Mouse (Mus musculus) G1E-ER4 (cell line): ENCODE measurements around the gene Prr19. TPM values are rescaled to one million over a fixed set of nuclear protein-coding genes. Genes with fewer than 3 reads are reported as not detected.

Experiments used
- GATA1 ChIP-seq: IDR thresholded peaks from one replicate; pipeline ENCODE4 v1.8.0; 2012; ENCODE audit warnings: low read length, inconsistent platforms
- polyA plus RNA-seq: library from polyadenylated mRNA; stranded (reverse); fragments of >175 nt; gene quantifications from 2 replicates; pipeline ENCODE4 v1.2.3, GENCODE M21; 2012

Gene Prr19
- polyA plus RNA-seq, 1 experiment: not detected

DNA sequence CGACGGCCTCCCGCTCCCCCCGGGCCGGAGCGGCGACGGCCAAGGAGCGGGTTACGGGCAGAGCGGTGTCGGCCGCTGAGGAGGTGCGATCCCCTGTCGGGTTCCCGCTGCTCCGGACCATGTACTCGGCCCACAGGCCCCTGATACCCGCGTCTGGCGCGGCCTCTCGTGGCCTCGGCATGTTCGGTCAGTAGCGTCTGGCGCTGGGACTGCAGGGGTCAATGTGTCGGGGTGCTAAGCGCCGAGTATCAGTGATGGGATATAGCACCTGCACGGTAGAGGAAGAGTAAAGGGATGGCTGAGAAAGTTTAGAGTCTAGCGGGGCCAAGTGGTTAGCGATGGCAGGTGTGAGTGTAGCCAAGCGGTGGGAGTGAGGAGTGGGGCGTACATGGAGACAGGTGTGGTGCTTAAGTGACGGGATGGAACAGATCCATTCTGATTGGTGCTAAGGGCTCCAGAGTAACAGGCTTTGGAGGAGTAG, 18.4 kb upstream of the Prr19 start:
- no peak for TF ChIP-seq GATA1

GRCm38 (mm10) chr7:25283637-25284036, 17.6 kb upstream of the Prr19 start:
- no peak for TF ChIP-seq GATA1

- no peak for TF ChIP-seq GATA1
These were observed 17.0 kb upstream of the Prr19 start for GRCm38 (mm10) chr7:25284171-25284570.

DNA sequence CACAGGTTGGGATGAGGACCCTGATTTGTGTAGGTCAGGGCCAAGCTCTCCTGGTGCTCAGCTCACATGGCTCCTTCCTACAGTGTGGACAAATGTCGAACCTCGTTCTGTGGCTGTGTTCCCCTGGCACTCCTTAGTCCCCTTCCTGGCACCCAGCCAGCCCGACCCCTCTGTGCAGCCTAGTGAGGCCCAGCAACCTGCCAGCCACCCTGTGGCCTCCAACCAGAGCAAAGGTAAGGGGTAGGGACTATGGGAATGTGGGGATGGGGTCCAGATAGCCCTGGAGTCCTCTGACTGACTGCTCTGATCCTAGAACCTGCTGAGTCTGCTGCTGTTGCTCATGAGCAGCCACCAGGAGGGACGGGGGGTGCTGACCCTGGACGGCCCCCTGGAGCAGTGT, 16.4 kb upstream of the Prr19 start:
- TF ChIP-seq GATA1: no peak

- TF ChIP-seq GATA1: no peak
These were observed 15.5 kb upstream of the Prr19 start for GRCm38 (mm10) chr7:25285511-25286238.

DNA sequence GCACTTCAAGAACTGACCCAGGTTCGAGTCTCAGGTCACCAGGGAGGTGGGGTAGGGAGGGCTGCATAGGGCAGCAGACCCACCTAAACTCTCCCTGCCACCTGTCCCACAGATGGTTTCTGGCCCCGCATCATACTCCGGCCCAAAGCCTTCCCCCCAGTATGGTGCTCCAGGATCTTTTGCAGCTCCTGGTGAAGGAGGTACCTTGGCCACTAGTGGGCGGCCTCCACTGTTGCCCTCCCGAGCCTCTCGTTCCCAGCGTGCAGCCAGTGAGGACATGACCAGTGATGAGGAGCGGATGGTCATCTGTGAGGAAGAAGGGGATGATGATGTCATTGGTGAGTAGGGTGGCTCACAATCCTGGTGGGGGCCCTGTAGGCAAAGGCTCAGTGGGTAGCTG, 14.2 kb upstream of the Prr19 start:
- no peak for TF ChIP-seq GATA1

DNA sequence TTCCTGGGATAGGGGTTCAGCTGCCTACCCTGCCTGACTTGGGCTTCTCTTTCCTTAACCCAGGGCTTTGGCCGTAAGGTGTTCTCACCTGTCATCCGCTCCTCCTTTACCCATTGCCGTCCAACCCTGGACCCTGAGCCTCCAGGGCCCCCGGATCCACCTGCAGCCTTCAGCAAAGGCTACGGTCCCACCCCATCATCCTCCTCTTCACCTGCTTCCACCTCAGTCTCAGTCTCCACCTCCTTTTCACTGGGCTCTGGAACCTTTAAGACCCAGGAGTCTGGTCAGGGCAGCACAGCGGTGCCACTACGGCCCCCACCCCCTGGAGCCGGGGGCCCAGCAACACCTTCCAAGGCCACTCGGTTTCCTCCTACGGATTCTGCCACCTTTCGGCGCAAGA, 13.2 kb upstream of the Prr19 start:
- TF ChIP-seq GATA1: no peak

DNA sequence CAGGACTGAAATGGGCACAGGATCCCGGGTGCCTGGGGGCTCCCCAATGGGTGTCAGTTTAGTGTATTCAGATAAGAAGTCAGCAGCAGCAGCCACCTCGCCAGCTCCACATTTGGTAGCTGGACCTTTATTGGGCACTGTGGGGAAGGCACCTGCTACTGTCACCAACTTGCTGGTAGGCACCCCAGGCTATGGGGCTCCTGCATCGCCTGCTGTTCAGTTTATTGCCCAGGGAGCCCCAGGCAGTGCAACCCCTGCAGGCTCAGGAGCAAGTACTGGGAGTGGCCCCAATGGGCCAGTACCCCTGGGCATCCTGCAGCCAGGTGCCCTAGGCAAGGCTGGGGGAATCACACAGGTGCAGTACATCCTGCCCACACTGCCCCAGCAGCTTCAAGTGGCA, 12.5 kb upstream of the Prr19 start:
- TF ChIP-seq GATA1: no peak

- TF ChIP-seq GATA1: no peak
These were observed 11.3 kb upstream of the Prr19 start for GRCm38 (mm10) chr7:25289925-25290324.

GRCm38 (mm10) chr7:25290463-25290862, 10.7 kb upstream of the Prr19 start:
- no peak for TF ChIP-seq GATA1

- no peak for TF ChIP-seq GATA1
These were observed 10.3 kb upstream of the Prr19 start for GRCm38 (mm10) chr7:25290911-25291310.

- no peak for TF ChIP-seq GATA1
These were observed 9.1 kb upstream of the Prr19 start for GRCm38 (mm10) chr7:25292107-25292506.

DNA sequence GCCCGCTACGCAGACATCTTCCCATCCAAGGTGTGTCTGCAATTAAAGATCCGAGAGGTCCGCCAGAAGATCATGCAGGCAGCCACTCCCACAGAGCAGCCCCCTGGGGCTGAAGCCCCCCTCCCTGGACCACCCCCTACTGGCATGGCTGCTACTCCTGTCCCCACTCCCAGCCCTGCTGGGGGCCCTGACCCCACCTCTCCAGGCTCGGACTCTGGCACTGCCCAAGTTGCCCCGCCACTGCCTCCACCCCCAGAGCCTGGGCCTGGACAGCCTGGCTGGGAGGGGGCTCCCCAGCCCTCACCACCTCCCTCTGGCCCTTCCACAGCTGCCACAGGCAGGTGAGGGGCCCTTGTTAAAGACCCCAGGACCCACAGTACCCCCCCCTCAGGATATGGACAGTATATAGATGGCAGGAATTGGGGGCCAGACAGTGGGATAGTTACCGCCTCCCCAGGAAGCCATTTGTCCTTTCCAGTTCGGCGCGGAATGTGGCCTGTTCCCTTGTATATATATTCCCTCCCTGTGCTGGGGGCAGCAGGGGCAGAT, 7.9 kb upstream of the Prr19 start:
- TF ChIP-seq GATA1: no peak

DNA sequence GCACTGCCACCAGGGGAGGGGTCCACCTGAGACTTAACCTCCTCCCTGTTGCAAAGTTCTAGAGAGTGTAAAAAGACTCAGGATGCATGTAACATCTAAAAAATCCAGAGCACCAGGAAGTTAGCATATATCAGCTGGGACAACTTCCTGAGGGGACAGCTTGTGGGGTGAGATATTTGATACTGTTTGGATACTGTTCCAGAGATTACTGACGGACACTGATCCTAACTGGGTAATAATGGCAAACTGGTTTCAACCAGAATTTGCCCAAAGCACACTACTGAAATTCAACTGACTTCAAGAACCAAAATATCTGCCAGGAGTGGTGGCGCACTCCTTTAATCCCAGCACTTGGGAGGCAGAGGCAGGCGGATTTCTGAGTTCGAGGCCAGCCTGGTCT, 6.7 kb upstream of the Prr19 start:
- TF ChIP-seq GATA1: no peak

GRCm38 (mm10) chr7:25294960-25295722, 6.1 kb upstream of the Prr19 start:
- TF ChIP-seq GATA1: no peak

DNA sequence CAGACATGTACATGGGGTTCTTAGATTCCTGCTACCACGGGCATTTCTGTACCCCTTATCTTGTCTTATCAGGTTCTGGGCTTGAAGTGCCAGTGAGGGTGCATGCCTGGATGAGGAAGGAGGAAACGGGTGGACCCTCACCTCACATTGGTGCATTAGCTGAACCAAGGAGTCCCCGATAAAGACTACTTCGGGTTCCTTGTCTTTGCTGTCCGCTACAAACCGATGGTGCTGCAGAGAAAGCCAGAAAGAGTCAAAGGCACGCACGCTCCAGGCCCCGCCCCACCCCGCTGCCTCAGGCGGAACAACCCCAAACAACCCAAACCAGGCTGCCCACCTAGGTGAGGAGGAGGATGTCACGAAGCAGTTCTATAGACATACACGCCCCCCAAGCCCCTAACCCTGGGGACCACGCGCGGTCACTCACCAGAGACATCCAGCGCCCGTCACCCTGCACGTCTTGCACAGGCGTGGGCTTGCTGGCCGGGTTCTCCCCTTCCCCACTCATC, 4.2 kb upstream of the Prr19 start:
- TF ChIP-seq GATA1: peak; percentile 54
